Mouse (Mus musculus): ENCODE results near the gene Rsu1. TPM values are rescaled to one million over a fixed set of nuclear protein-coding genes. Genes with fewer than 3 reads are reported as not detected.

Gene Rsu1
- total and polyA plus RNA-seq, 2 experiments from 2014 or later = 85.8 to 114 TPM

GRCm38 (mm10) chr2:13233254-13233835 lies 37.9 kb downstream of the Rsu1 start:
- no peaks in the 10 kb centered on the region for H3K4me1 ChIP-seq (ENCODE audit: insufficient read depth, low read length)
- ATAC-seq (ENCODE audit: low FRiP score) (no peak), DNase-seq (ENCODE audit: low spot score) (no peak)
- 87% methylated on average over 12 of the region's 12 CpGs for WGBS
- no peak overlapping the region for H3K27ac ChIP-seq (ENCODE audit: low read depth, low read length)
- H3K9ac ChIP-seq (replicated peaks; ENCODE audit: low read length, poor library complexity, severe bottlenecking) = no peak overlapping the region
- H3K9me3 ChIP-seq (ENCODE audit: low read length) = no peaks in the 10 kb centered on the region
- no peak overlapping the region for H3K4me3 ChIP-seq (ENCODE audit: low read depth, low read length)
- no peaks in the 10 kb centered on the region for H3K36me3 ChIP-seq (ENCODE audit: insufficient read depth, low read length)
- H3K4me2 ChIP-seq (ENCODE audit: low read depth, low read length, poor library complexity, severe bottlenecking) = no peak overlapping the region
- TF ChIP-seq CTCF (IDR thresholded peaks at IDR 0.05) = no peak
- no peaks in the 10 kb centered on the region for H3K27me3 ChIP-seq (ENCODE audit: insufficient read depth, low read length)

- no peaks in the 10 kb centered on the region for H3K27me3 ChIP-seq (ENCODE audit: insufficient read depth, low read length)
- no peaks in the 10 kb centered on the region for H3K9me3 ChIP-seq (ENCODE audit: low read length)
- no peak overlapping the region for H3K27ac ChIP-seq (ENCODE audit: low read depth, low read length)
- DNase-seq (ENCODE audit: low spot score) = no peak
- H3K36me3 ChIP-seq (ENCODE audit: insufficient read depth, low read length) = no peaks in the 10 kb centered on the region
- no peaks in the 10 kb centered on the region for H3K4me1 ChIP-seq (ENCODE audit: insufficient read depth, low read length)
- WGBS = 91% methylated on average over 6 of the region's 6 CpGs
- no peak for ATAC-seq (ENCODE audit: low FRiP score)
- no peak overlapping the region for H3K9ac ChIP-seq (replicated peaks; ENCODE audit: low read length, poor library complexity, severe bottlenecking)
- TF ChIP-seq CTCF (IDR thresholded peaks at IDR 0.05) = no peak
- no peak overlapping the region for H3K4me3 ChIP-seq (ENCODE audit: low read depth, low read length)
- H3K4me2 ChIP-seq (ENCODE audit: low read depth, low read length, poor library complexity, severe bottlenecking) = no peak overlapping the region
Observed at GRCm38 (mm10) chr2:13232305-13232704, 38.9 kb downstream of the Rsu1 start.

- H3K36me3 ChIP-seq (ENCODE audit: insufficient read depth, low read length) = no peaks in the 10 kb centered on the region
- no peak for DNase-seq (ENCODE audit: low spot score)
- no peak overlapping the region for H3K9ac ChIP-seq (replicated peaks; ENCODE audit: low read length, poor library complexity, severe bottlenecking)
- H3K9me3 ChIP-seq (ENCODE audit: low read length) = no peaks in the 10 kb centered on the region
- H3K27me3 ChIP-seq (ENCODE audit: insufficient read depth, low read length) = no peaks in the 10 kb centered on the region
- no peak overlapping the region for H3K4me2 ChIP-seq (ENCODE audit: low read depth, low read length, poor library complexity, severe bottlenecking)
- no peak overlapping the region for H3K27ac ChIP-seq (ENCODE audit: low read depth, low read length)
- H3K4me3 ChIP-seq (ENCODE audit: low read depth, low read length) = no peak overlapping the region
- no peak for ATAC-seq (ENCODE audit: low FRiP score)
- H3K4me1 ChIP-seq (ENCODE audit: insufficient read depth, low read length) = no peaks in the 10 kb centered on the region
- over 99% methylated on average over 3 of the region's 3 CpGs for WGBS
- no peak for TF ChIP-seq CTCF (IDR thresholded peaks at IDR 0.05)
Observed at GRCm38 (mm10) chr2:13229686-13230085, 41.5 kb downstream of the Rsu1 start.

GRCm38 (mm10) chr2:13226031-13226430 lies 45.2 kb downstream of the Rsu1 start:
- H3K9me3 ChIP-seq (ENCODE audit: low read length) = no peaks in the 10 kb centered on the region
- 86% methylated on average over 4 of the region's 4 CpGs for WGBS
- no peak for TF ChIP-seq CTCF (IDR thresholded peaks at IDR 0.05)

GRCm38 (mm10) chr2:13224546-13224945 lies 46.7 kb downstream of the Rsu1 start:
- Histone ChIP-seq H3K9me3 (ENCODE audit: low read length) (no peaks in the 10 kb centered on the region), H3K4me1 (ENCODE audit: insufficient read depth, low read length) (no peaks in the 10 kb centered on the region), H3K27ac (ENCODE audit: low read depth, low read length) (no peak overlapping the region), H3K36me3 (ENCODE audit: insufficient read depth, low read length) (no peaks in the 10 kb centered on the region), H3K4me3 (ENCODE audit: low read depth, low read length) (no peak overlapping the region), H3K9ac (replicated peaks; ENCODE audit: low read length, poor library complexity, severe bottlenecking) (no peak overlapping the region), H3K4me2 (ENCODE audit: low read depth, low read length, poor library complexity, severe bottlenecking) (no peak overlapping the region), H3K27me3 (ENCODE audit: insufficient read depth, low read length) (no peaks in the 10 kb centered on the region)
- WGBS = 86% methylated on average over 3 of the region's 3 CpGs
- no peak for TF ChIP-seq CTCF (IDR thresholded peaks at IDR 0.05)
- DNase-seq (ENCODE audit: low spot score) (no peak), ATAC-seq (ENCODE audit: low FRiP score) (no peak)

More at GRCm38 (mm10) chr2:13226031-13226430, 45.2 kb downstream of the Rsu1 start:
- no peaks in the 10 kb centered on the region for H3K36me3 ChIP-seq (ENCODE audit: insufficient read depth, low read length)
- no peak overlapping the region for H3K27ac ChIP-seq (ENCODE audit: low read depth, low read length)
- DNase-seq (ENCODE audit: low spot score) (no peak), ATAC-seq (ENCODE audit: low FRiP score) (no peak)
- no peaks in the 10 kb centered on the region for H3K4me1 ChIP-seq (ENCODE audit: insufficient read depth, low read length)
- H3K9ac ChIP-seq (replicated peaks; ENCODE audit: low read length, poor library complexity, severe bottlenecking) = no peak overlapping the region
- H3K4me3 ChIP-seq (ENCODE audit: low read depth, low read length) = no peak overlapping the region
- H3K27me3 ChIP-seq (ENCODE audit: insufficient read depth, low read length) = no peaks in the 10 kb centered on the region
- no peak overlapping the region for H3K4me2 ChIP-seq (ENCODE audit: low read depth, low read length, poor library complexity, severe bottlenecking)

- WGBS = 90% methylated on average over 4 of the region's 4 CpGs
- Histone ChIP-seq H3K36me3 (ENCODE audit: insufficient read depth, low read length) (no peaks in the 10 kb centered on the region), H3K9ac (replicated peaks; ENCODE audit: low read length, poor library complexity, severe bottlenecking) (no peak overlapping the region), H3K9me3 (ENCODE audit: low read length) (no peaks in the 10 kb centered on the region), H3K4me1 (ENCODE audit: insufficient read depth, low read length) (no peaks in the 10 kb centered on the region), H3K4me3 (ENCODE audit: low read depth, low read length) (no peak overlapping the region), H3K27ac (ENCODE audit: low read depth, low read length) (no peak overlapping the region), H3K27me3 (ENCODE audit: insufficient read depth, low read length) (no peaks in the 10 kb centered on the region), H3K4me2 (ENCODE audit: low read depth, low read length, poor library complexity, severe bottlenecking) (no peak overlapping the region)
- TF ChIP-seq CTCF (IDR thresholded peaks at IDR 0.05) = no peak
- no peak for DNase-seq (ENCODE audit: low spot score)
- no peak for ATAC-seq (ENCODE audit: low FRiP score)
Observed at GRCm38 (mm10) chr2:13223451-13223850, 47.8 kb downstream of the Rsu1 start.

Measured in midbrain, postnatal 0 days (tissue).